Mouse (Mus musculus): ENCODE measurements around the gene Lpcat2.

GRCm38 (mm10) chr8:92901107-92901506 lies 46.0 kb downstream of the Lpcat2 start, which contains the start of gene Capns2:
- no peak for TF ChIP-seq CTCF (IDR thresholded peaks at IDR 0.05; ENCODE audit: low read depth)
- no peak for TF ChIP-seq EP300 (IDR thresholded peaks at IDR 0.05; ENCODE audit: low read depth)

Data from heart, postnatal 0 days (tissue).